Mouse (Mus musculus) spleen, adult 2 months (tissue): ENCODE measurements around the gene Maco1. TPM values are rescaled to one million over a fixed set of nuclear protein-coding genes. Genes with fewer than 3 reads are reported as not detected.
A peak's percentile ranks its signal among the peaks of the same experiment; 100 is the strongest.

ENCODE experiments used
- DNase-seq, 2 experiments: peaks; one replicate each; pipeline versions ENCODE4 v3.0.0 to v3.0.0-alpha.2; 2012 to 2021; ENCODE audit warnings: low spot score in 2 of 2, low read depth in 1 of 2
- H3K27ac ChIP-seq: fragments of 200-500 bp; 2 replicates; pipeline ENCODE4 v1.5.1; 2012; ENCODE audit warnings: low read length, inconsistent platforms; ENCODE audit not compliant: insufficient read depth
- H3K27me3 ChIP-seq: fragments of 200-500 bp; 2 replicates; pipeline ENCODE4 v1.6.1; 2012; ENCODE audit warnings: mild to moderate bottlenecking, moderate library complexity, low read length, inconsistent platforms; ENCODE audit not compliant: control insufficient read depth, insufficient read depth
- H3K36me3 ChIP-seq: fragments of 200-500 bp; 2 replicates; pipeline ENCODE4 v1.6.1; 2012; ENCODE audit warnings: mild to moderate bottlenecking, low read length, inconsistent platforms; ENCODE audit not compliant: control insufficient read depth, insufficient read depth
- H3K4me1 ChIP-seq: fragments of 200-500 bp; 2 replicates; pipeline ENCODE4 v1.6.1; 2011; ENCODE audit warnings: inconsistent platforms; ENCODE audit not compliant: control insufficient read depth, insufficient read depth, insufficient read length
- H3K4me3 ChIP-seq: fragments of 200-500 bp; 2 replicates; pipeline ENCODE4 v1.5.1; 2011; ENCODE audit warnings: mild to moderate bottlenecking, inconsistent platforms; ENCODE audit not compliant: insufficient read depth, insufficient read length; ENCODE audit errors: extremely low read depth
- CTCF ChIP-seq: fragments of 200-500 bp; IDR thresholded peaks from 2 replicates; pipeline ENCODE4 v1.5.1; 2011; ENCODE audit warnings: mild to moderate bottlenecking, inconsistent platforms; ENCODE audit not compliant: insufficient read depth, insufficient read length, insufficient replicate concordance; ENCODE audit errors: extremely low read depth
- POLR2A ChIP-seq: fragments of 200-500 bp; IDR thresholded peaks from 2 replicates; pipeline ENCODE4 v1.6.1; 2011; ENCODE audit warnings: low read depth, low read length, inconsistent platforms
- WGBS: fragments of 180-500 bp; shearing (Covaris S2); methylation state at CpG from one replicate; pipeline ENCODE4 v1.1.7; 2018; 5-methylcytosine and 5-hydroxymethylcytosine counted together
- polyA plus RNA-seq: library from polyadenylated mRNA; depleted of rRNA; stranded (reverse); fragments of >200 nt; gene quantifications from 2 replicates; pipeline ENCODE4 v1.2.3, GENCODE M21; 2012

Gene Maco1
- polyA plus RNA-seq, 1 experiment: 6.5 TPM

GRCm38 (mm10) chr4:134853637-134854485 is 716 bp upstream of the Maco1 start:
- under 1% methylated on average over 91 of the region's 91 CpGs for WGBS

GRCm38 (mm10) chr4:134852438-134853255 is 498 bp downstream of the Maco1 start:
- H3K27ac ChIP-seq: peak overlapping the region; percentile 82
- H3K4me3 ChIP-seq: peak overlapping the region; percentile 90
- H3K27me3 ChIP-seq: no peaks in the 10 kb centered on the region
- H3K36me3 ChIP-seq: no peaks in the 10 kb centered on the region
- DNase-seq: peak; percentile 18 to 27
- H3K4me1 ChIP-seq: peaks cover 8% of the 10 kb centered on the region; the same call in 1 of the 2 replicates
- TF ChIP-seq POLR2A (no peak), CTCF (no peak)
- WGBS: under 1% methylated on average over 102 of the region's 106 CpGs

More at GRCm38 (mm10) chr4:134853637-134854485, 716 bp upstream of the Maco1 start:
- H3K36me3 ChIP-seq: no peaks in the 10 kb centered on the region
- DNase-seq: peak; percentile 84 to 90
- H3K27ac ChIP-seq: peak overlapping the region; percentile 90
- H3K4me1 ChIP-seq: peaks cover 8% of the 10 kb centered on the region; the same call in 1 of the 2 replicates
- no peaks in the 10 kb centered on the region for H3K27me3 ChIP-seq
- no peak for TF ChIP-seq POLR2A
- TF ChIP-seq CTCF: no peak
- peak overlapping the region; percentile 92 for H3K4me3 ChIP-seq

- WGBS: 18% methylated on average over 14 of the region's 14 CpGs
- no peak for DNase-seq
- Histone ChIP-seq H3K27ac (no peak overlapping the region), H3K27me3 (no peaks in the 10 kb centered on the region), H3K4me3 (peak overlapping the region; percentile 90), H3K4me1 (peaks cover 8% of the 10 kb centered on the region; the same call in 1 of the 2 replicates), H3K36me3 (no peaks in the 10 kb centered on the region)
- TF ChIP-seq POLR2A (no peak), CTCF (no peak)
These were observed 1.3 kb downstream of the Maco1 start for GRCm38 (mm10) chr4:134851876-134852275.

- WGBS: 49% methylated on average over 2 of the region's 2 CpGs
These were observed 1.9 kb downstream of the Maco1 start for GRCm38 (mm10) chr4:134851236-134851635.

GRCm38 (mm10) chr4:134850551-134850950 is 2.6 kb downstream of the Maco1 start:
- WGBS: 91% methylated on average over 4 of the region's 4 CpGs
- H3K27ac ChIP-seq: no peak overlapping the region
- H3K4me1 ChIP-seq: peaks cover 8% of the 10 kb centered on the region; the same call in 1 of the 2 replicates
- DNase-seq: no peak
- no peaks in the 10 kb centered on the region for H3K27me3 ChIP-seq
- no peaks in the 10 kb centered on the region for H3K36me3 ChIP-seq
- no peak for TF ChIP-seq POLR2A
- no peak overlapping the region for H3K4me3 ChIP-seq

More at GRCm38 (mm10) chr4:134851236-134851635, 1.9 kb downstream of the Maco1 start:
- no peak overlapping the region for H3K27ac ChIP-seq
- TF ChIP-seq POLR2A: no peak
- no peak for TF ChIP-seq CTCF
- H3K36me3 ChIP-seq: no peaks in the 10 kb centered on the region
- H3K4me3 ChIP-seq: no peak overlapping the region
- peaks cover 8% of the 10 kb centered on the region; the same call in 1 of the 2 replicates for H3K4me1 ChIP-seq
- DNase-seq: no peak
- no peaks in the 10 kb centered on the region for H3K27me3 ChIP-seq

GRCm38 (mm10) chr4:134847587-134847986 is 5.6 kb downstream of the Maco1 start:
- no peak overlapping the region for H3K27ac ChIP-seq
- H3K4me3 ChIP-seq: no peak overlapping the region
- DNase-seq: no peak
- H3K36me3 ChIP-seq: no peaks in the 10 kb centered on the region
- no peaks in the 10 kb centered on the region for H3K27me3 ChIP-seq
- TF ChIP-seq POLR2A (no peak), CTCF (no peak)
- 87% methylated on average over 4 of the region's 4 CpGs for WGBS
- peaks cover 11% of the 10 kb centered on the region; the same call in 1 of the 2 replicates for H3K4me1 ChIP-seq
